Mouse (Mus musculus): ENCODE measurements around the gene Arvcf.

Gene Arvcf

GRCm38 (mm10) chr16:18388583-18389435 lies 40.8 kb downstream of the Arvcf start:
- no peak for DNase-seq (ENCODE audit: low spot score in 2 of 2)

- DNase-seq (ENCODE audit: low spot score in 2 of 2): no peak
Measured at GRCm38 (mm10) chr16:18390399-18390798, 42.4 kb downstream of the Arvcf start.

- DNase-seq (ENCODE audit: low spot score in 2 of 2): no peak
Measured at GRCm38 (mm10) chr16:18391127-18391526, 43.1 kb downstream of the Arvcf start.

GRCm38 (mm10) chr16:18391728-18392127 lies 43.7 kb downstream of the Arvcf start:
- DNase-seq (ENCODE audit: low spot score in 2 of 2): no peak

GRCm38 (mm10) chr16:18392469-18393426 lies 44.8 kb downstream of the Arvcf start:
- peak in 1 of 2 experiments; percentile 73 for DNase-seq (ENCODE audit: low spot score in 2 of 2)

- no peak for DNase-seq (ENCODE audit: low spot score in 2 of 2)
Measured at GRCm38 (mm10) chr16:18393595-18393994, 45.6 kb downstream of the Arvcf start.

- no peak for DNase-seq (ENCODE audit: low spot score in 2 of 2)
Measured at GRCm38 (mm10) chr16:18394056-18394455, 46.1 kb downstream of the Arvcf start.

- DNase-seq (ENCODE audit: low spot score in 2 of 2): no peak
Measured at GRCm38 (mm10) chr16:18394777-18395619, 47.0 kb downstream of the Arvcf start.

GRCm38 (mm10) chr16:18395620-18396036 lies 47.6 kb downstream of the Arvcf start:
- no peak for DNase-seq (ENCODE audit: low spot score in 2 of 2)

GRCm38 (mm10) chr16:18396201-18396600 lies 48.2 kb downstream of the Arvcf start:
- DNase-seq (ENCODE audit: low spot score in 2 of 2): no peak

- DNase-seq (ENCODE audit: low spot score in 2 of 2): no peak
Measured at GRCm38 (mm10) chr16:18396791-18397621, 49.0 kb downstream of the Arvcf start.

GRCm38 (mm10) chr16:18400028-18400427 lies 52.0 kb downstream of the Arvcf start:
- DNase-seq (ENCODE audit: low spot score in 2 of 2): no peak

GRCm38 (mm10) chr16:18400472-18401216 lies 52.7 kb downstream of the Arvcf start:
- DNase-seq (ENCODE audit: low spot score in 2 of 2): no peak

- no peak for DNase-seq (ENCODE audit: low spot score in 2 of 2)
Measured at GRCm38 (mm10) chr16:18403285-18403684, 55.3 kb downstream of the Arvcf start.

- no peak for DNase-seq (ENCODE audit: low spot score in 2 of 2)
Measured at GRCm38 (mm10) chr16:18405091-18405854, 57.3 kb downstream of the Arvcf start.

GRCm38 (mm10) chr16:18405876-18406275 lies 57.9 kb downstream of the Arvcf start:
- DNase-seq (ENCODE audit: low spot score in 2 of 2): no peak

- peak in 1 of 2 experiments; percentile 67 for DNase-seq (ENCODE audit: low spot score in 2 of 2)
Measured at GRCm38 (mm10) chr16:18406293-18406692, 58.3 kb downstream of the Arvcf start.

- no peak for DNase-seq (ENCODE audit: low spot score in 2 of 2)
Measured at GRCm38 (mm10) chr16:18407912-18408311, 59.9 kb downstream of the Arvcf start.

GRCm38 (mm10) chr16:18409776-18410175 lies 61.8 kb downstream of the Arvcf start:
- no peak for DNase-seq (ENCODE audit: low spot score in 2 of 2)
